Mouse (Mus musculus) B cell, adult (primary cell): ENCODE data around the gene Olfr66. TPM values are rescaled to one million over a fixed set of nuclear protein-coding genes. Genes with fewer than 3 reads are reported as not detected.

Source experiments
- total RNA-seq: library from RNA; stranded (reverse); gene quantifications from 4 replicates; pipeline ENCODE4 v1.2.4, GENCODE M21; 2023; ENCODE audit not compliant: inconsistent age

The Olfr66 gene
- total RNA-seq = not detected in 4 replicates

GRCm38 (mm10) chr7:103886152-103886551, at the start of gene Olfr66:
Gene Olfr66 (minus strand): TSS chr7:103886252.

DNA sequence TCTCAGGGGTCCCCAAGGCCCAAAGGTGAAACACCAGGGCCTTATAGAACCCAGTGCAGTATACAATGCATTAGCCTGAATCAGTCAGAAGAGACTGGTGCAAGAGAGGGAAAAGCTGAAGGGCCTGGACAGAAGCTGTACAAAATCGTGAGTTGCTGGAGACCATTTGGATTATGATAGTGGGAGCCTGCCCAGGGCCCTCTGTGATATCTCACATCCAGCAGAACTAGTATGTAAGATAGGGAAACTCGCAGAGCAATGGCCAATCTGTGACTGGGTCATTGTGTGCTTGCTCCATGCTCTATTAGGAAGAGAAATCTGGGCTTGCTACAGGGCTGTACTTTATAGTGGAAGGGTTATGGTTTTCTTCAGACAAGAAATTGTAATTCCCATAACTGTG, 48.2 kb upstream of the Olfr66 start, which contains the start of gene Olfr632:
Gene Olfr632 (plus strand): TSS at position 84 of the 400 bp plus-strand sequence.

GRCm38 (mm10) chr7:103928525-103928924, 42.5 kb upstream of the Olfr66 start, which contains the start of gene Olfr631:
Gene Olfr631 (plus strand): TSS chr7:103928825.

DNA sequence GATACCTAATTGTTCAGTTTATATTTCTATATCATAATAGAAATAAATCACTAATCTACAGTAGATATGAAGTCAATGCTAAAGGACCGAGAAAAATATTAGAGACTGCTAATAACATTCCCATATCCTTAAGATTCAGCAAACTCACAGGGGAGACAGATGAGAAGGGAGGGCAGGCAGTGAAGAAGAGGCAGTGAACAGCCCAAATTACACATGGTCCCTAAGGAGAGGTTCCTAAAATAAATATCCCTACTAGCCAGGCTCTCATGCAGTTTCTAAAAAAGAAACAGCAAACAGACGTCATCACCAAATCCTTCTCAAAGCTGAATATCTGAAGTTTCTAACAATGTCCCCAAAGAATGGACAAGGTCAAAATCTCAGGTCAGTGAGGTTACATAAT, 17.1 kb upstream of the Olfr66 start, which contains the start of gene Olfr65:
Gene Olfr65 (plus strand): TSS at position 301 of the 400 bp plus-strand sequence.

DNA sequence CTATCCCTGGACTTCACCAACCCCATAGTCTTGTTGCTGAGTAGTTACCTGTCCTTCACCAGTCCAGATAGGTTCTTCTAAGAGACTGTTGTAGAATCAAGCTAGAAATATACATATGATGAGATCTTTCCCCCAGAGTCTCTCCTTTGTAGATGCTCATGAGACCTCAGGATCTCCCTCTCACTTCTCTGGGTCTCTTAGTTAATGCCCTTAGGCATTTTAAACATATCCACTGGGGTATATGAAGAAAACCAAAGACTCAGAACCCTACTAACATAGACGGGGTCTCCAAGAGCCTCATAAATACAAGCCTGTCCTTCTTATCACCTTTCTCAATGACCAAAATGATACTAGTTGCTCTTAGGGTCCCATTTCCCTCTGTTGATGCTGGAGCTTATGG, 8.3 kb upstream of the Olfr66 start, which contains the start of gene Olfr64:
Gene Olfr64 (minus strand): TSS at position 101 of the 400 bp plus-strand sequence.

GRCm38 (mm10) chr7:103853090-103853489, 33.0 kb downstream of the Olfr66 start, which contains the start of gene Hbb-y:
Gene Hbb-y (minus strand): TSS chr7:103853216.

GRCm38 (mm10) chr7:103843034-103843433, 43.0 kb downstream of the Olfr66 start, which contains the start of gene Hbb-bh1:
Gene Hbb-bh1 (minus strand): TSS chr7:103843164.

DNA sequence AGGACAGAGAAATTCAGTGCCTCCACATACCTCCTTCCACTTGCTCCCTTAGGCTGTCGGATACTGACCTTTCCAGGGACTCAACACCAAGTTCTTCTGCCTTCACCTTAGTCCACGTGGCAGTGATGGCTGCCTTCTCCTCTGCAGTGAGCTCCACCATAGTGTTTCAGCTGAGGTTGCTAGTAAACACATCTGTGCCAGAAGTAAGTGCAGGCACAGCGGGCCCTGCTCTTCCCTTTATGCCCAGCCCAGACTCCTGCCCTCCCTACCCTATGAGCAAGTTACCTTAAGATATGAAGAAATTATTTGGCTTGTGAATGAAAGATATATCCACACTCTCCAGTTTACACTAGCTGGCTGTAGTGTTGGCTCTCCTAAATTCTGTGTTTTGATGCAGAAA, 45.8 kb downstream of the Olfr66 start, which contains the start of gene Hbb-bh2:
Gene Hbb-bh2 (minus strand): TSS at position 253 of the 400 bp plus-strand sequence.

Other genes starting within 250 kb of the Olfr66 start
- not detected in 4 replicates for gene Olfr622, start 243.6 kb downstream of the Olfr66 start, total RNA-seq
- gene Olfr623, start 222.6 kb downstream of the Olfr66 start, total RNA-seq = not detected in 4 replicates
- not detected in 4 replicates for gene Olfr624, start 215.1 kb downstream of the Olfr66 start, total RNA-seq
- not detected in 4 replicates for gene Olfr625-ps1, start 203.5 kb downstream of the Olfr66 start, total RNA-seq
- gene Olfr243, start 171.6 kb downstream of the Olfr66 start, total RNA-seq = not detected in 4 replicates
- gene Olfr628, start 155.9 kb downstream of the Olfr66 start, total RNA-seq = not detected in 4 replicates
- gene Olfr629, start 141.3 kb downstream of the Olfr66 start, total RNA-seq = not detected in 4 replicates
- gene Olfr630, start 128.9 kb downstream of the Olfr66 start, total RNA-seq = not detected in 4 replicates
- gene Olfr69, start 114.7 kb downstream of the Olfr66 start, total RNA-seq = not detected in 4 replicates
- gene Olfr68, start 106.6 kb downstream of the Olfr66 start, total RNA-seq = not detected in 4 replicates
- gene Olfr67, start 94.4 kb downstream of the Olfr66 start, total RNA-seq = not detected in 4 replicates
- gene Hbb-bt, start 72.3 kb downstream of the Olfr66 start, total RNA-seq = 3.1 to 9.5 TPM (median 3.9 TPM) in 4 replicates
- 5.7 to 29.6 TPM (median 17.0 TPM) in 4 replicates for gene Hbb-bs, start 58.2 kb downstream of the Olfr66 start, total RNA-seq
- not detected in 4 replicates for gene Hbb-bh2, start 45.7 kb downstream of the Olfr66 start, total RNA-seq
- gene Hbb-bh1, start 43.1 kb downstream of the Olfr66 start, total RNA-seq = 0.94 TPM in 1 of 4 replicates, not detected in the others
- gene Hbb-y, start 33.0 kb downstream of the Olfr66 start, total RNA-seq = not detected in 4 replicates
- gene Olfr64, start 8.2 kb upstream of the Olfr66 start, total RNA-seq = not detected in 4 replicates
- gene Olfr65, start 17.2 kb upstream of the Olfr66 start, total RNA-seq = not detected in 4 replicates
- gene Olfr631, start 42.6 kb upstream of the Olfr66 start, total RNA-seq = not detected in 4 replicates
- gene Olfr632, start 48.1 kb upstream of the Olfr66 start, total RNA-seq = not detected in 4 replicates
- gene Olfr633, start 58.2 kb upstream of the Olfr66 start, total RNA-seq = not detected in 4 replicates
- not detected in 4 replicates for gene Olfr635, start 84.9 kb upstream of the Olfr66 start, total RNA-seq
- gene Olfr638, start 112.5 kb upstream of the Olfr66 start, total RNA-seq = not detected in 4 replicates
- gene Olfr639, start 131.1 kb upstream of the Olfr66 start, total RNA-seq = 0.16 TPM in 1 of 4 replicates, not detected in the others
- not detected in 4 replicates for gene Olfr640, start 139.3 kb upstream of the Olfr66 start, total RNA-seq
- not detected in 4 replicates for gene Olfr641, start 149.2 kb upstream of the Olfr66 start, total RNA-seq
- gene Olfr642, start 166.4 kb upstream of the Olfr66 start, total RNA-seq = not detected in 4 replicates
- gene 4930516K23Rik, start 175.2 kb upstream of the Olfr66 start, total RNA-seq = not detected in 4 replicates
- not detected in 4 replicates for gene Olfr644, start 185.6 kb upstream of the Olfr66 start, total RNA-seq
- not detected in 4 replicates for gene Olfr645, start 199.2 kb upstream of the Olfr66 start, total RNA-seq
- gene Olfr646, start 218.6 kb upstream of the Olfr66 start, total RNA-seq = 0.27 to 0.29 TPM (median 0.27 TPM) in 3 of 4 replicates, not detected in the other
- not detected in 4 replicates for gene Ubqln5, start 243.6 kb upstream of the Olfr66 start, total RNA-seq